Mouse (Mus musculus) lung, adult 2 months (tissue): ENCODE data around the gene Rnf215.

ENCODE experiments used
- CTCF ChIP-seq: fragments of 200-500 bp; IDR thresholded peaks from 2 replicates; pipeline ENCODE4 v1.5.1; 2011; ENCODE audit warnings: mild to moderate bottlenecking, low read length, control low read depth; ENCODE audit not compliant: insufficient read depth
- POLR2A ChIP-seq: fragments of 200-500 bp; IDR thresholded peaks from 2 replicates; pipeline ENCODE4 v1.6.1; 2011; ENCODE audit warnings: low read depth, mild to moderate bottlenecking, control low read depth, low read length, borderline replicate concordance; ENCODE audit errors: extremely low read depth

GRCm38 (mm10) chr11:4149886-4150285 lies 14.9 kb downstream of the Rnf215 start:
- no peak for TF ChIP-seq CTCF
- TF ChIP-seq POLR2A: no peak
